Mouse (Mus musculus) monocyte, adult 5-6 weeks (primary cell): ENCODE measurements around the gene Gpatch3. TPM values are rescaled to one million over a fixed set of nuclear protein-coding genes. Genes with fewer than 3 reads are reported as not detected.

ENCODE experiments used
- ATAC-seq: fragments of 153-309, 156-312 bp; replicated peaks from 2 replicates; pipeline ENCODE4 v1.8.0; 2017; ENCODE audit warnings: mild to moderate bottlenecking; ENCODE audit not compliant: low TSS enrichment, insufficient number of reproducible peaks, severe bottlenecking, poor library complexity, low FRiP score
- total RNA-seq: library from RNA; stranded (forward); fragments of 200-1000, 200-491, 200-594 nt; gene quantifications from 3 replicates; pipeline ENCODE4 v1.2.3, GENCODE M21; 2017

The Gpatch3 gene
- total RNA-seq, result 30.9 to 41.9 TPM (median 32.6 TPM) in 3 replicates

DNA sequence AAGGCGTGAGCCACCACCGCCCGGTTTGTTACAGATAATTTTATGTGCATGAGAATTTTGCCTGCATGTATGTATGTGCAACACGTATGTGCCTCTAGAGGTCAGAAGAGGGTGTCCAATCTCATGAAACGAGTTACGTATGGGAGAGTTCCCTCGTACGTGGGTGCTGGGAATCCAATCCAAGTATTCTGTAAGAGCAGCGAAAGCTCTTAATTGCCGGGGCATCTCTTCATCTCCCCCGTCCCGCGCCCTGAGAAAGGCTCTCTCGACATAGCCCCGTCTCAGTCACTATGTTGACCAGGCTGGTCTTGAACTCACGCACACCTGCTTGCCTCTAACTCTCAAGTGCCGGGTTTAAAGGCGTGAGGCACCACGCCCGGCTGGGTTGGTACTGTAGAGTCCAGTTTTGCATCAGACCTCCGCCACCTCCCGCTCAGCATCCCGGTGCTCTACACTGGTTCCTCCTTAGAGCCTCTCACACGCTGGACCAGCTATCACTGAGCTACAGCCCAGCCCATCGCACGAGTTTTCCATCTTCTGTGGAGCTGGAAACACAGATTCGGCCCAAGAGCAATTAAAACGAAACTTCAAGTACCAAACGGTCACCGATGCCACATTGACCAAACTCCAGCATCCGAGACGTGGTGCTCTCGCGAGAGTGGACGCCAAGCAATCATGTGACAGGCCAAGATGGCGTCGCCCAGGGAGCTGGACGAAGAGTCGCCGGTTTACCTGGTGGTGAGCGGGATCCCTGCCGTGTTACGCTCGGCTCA, at the start of gene Gpatch3:
Gpatch3 (plus strand) TSS at position 676 of the 773 bp plus-strand sequence.
- peak; percentile 97 for ATAC-seq

GRCm38 (mm10) chr4:133527788-133528187, 46.8 kb upstream of the Gpatch3 start:
- no peak for ATAC-seq

GRCm38 (mm10) chr4:133532777-133533176, 41.8 kb upstream of the Gpatch3 start:
- ATAC-seq, result no peak

GRCm38 (mm10) chr4:133536081-133536480, 38.5 kb upstream of the Gpatch3 start:
- no peak for ATAC-seq

- no peak for ATAC-seq
Observed at GRCm38 (mm10) chr4:133536652-133537051, 37.9 kb upstream of the Gpatch3 start.

DNA sequence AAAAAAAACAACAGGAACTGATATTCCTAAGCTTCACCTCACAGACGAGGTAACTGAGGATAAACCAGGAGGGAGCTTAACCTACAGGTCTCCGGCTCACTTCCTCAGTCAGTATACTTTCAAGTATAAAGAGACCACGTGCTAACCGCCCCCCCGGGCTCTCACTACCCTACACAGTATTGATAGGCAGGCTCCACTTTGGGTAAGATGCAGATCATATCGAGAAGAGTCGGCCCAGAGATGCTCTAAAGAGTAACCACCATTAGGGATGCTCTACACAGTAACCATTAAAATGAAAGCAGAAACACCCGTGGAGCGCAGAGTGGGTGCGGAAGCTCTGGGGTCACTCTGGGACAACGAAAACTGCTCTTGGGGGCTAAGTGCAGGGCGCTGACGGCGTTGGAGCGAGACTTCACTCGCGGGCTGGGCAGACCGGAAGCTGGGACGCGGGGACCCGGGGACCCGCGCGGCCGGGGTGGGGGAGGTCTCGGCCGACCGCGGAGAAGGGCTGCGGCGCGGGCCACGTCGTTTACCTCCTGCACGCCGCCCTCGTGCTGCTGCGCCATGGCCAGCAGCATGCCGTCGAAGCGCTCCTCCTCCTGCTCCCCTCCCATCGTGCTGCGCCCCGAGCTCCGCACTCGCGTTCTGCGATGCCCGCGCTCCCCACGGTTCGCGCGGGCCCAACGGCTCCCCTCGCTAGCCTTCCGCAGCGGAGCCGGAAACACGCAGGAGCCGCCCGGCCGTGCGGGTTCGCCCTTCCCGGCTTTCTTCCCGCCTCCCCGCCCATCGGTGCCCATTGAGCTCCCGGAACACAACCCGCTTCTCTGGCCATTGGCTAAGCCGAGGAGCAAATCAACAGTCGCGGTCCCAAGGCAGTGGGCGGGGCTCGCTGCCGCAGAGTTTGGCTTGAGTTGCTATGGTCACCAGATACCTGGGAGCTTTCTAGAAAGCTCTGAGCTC, 29.0 kb upstream of the Gpatch3 start, which contains the start of gene Nudc:
Nudc (minus strand) TSS at position 725 of the 960 bp plus-strand sequence.
- peak; percentile 100 for ATAC-seq

DNA sequence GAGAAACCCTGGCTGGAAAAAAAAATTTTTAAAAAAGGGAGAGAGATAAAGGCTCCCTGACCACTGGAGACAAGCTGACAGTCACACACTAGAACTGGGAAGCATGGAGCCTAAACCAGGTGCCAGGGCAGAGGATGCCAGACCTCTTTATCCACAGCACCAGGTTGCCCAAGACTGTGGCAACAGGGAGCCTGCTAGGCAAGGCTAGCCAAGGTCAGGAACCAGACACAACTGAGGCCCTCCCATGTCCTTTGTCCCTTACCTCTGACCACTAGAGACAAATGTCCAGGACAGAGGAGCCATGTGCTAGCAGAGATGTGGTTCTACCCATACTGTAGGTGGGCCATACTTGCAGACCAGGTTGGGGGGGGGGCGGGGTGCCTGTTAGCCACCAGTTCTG, 22.5 kb upstream of the Gpatch3 start:
- no peak for ATAC-seq

DNA sequence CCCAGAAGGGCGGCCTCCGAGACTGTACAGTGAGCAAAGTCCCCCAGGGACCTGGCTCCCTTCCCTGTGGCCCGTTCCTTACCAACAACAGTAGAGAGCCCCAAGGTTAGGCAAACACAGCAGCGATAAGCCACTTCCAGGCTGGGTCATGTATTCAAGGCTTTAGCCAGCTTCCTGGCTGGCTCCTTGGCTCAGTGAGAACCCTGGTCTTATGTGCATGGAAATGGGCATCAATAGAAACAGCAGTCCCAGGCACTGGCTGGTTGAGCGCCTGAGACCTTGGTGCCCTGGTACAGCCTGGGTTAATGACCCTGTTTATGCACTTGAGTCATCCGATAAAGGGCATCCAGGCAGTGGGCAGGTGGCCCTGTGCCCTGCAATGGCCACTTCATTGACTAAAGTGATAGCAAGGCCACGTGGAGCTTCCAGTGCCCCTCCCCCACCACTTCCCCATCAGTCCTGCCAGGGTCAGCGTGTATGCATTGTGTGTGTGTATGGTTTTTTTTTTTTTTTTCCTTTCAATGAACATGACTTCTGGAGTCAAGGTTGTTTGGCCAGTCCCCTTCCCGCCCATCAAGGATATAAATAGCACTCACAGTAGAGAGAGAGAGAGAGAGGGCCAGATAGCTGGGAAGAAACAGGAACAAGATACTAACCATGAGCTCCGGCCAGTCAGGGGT, 21.6 kb upstream of the Gpatch3 start, which contains the start of gene Nr0b2:
Nr0b2 (plus strand) TSS at position 609 of the 680 bp plus-strand sequence.
- peak; percentile 56 for ATAC-seq

DNA sequence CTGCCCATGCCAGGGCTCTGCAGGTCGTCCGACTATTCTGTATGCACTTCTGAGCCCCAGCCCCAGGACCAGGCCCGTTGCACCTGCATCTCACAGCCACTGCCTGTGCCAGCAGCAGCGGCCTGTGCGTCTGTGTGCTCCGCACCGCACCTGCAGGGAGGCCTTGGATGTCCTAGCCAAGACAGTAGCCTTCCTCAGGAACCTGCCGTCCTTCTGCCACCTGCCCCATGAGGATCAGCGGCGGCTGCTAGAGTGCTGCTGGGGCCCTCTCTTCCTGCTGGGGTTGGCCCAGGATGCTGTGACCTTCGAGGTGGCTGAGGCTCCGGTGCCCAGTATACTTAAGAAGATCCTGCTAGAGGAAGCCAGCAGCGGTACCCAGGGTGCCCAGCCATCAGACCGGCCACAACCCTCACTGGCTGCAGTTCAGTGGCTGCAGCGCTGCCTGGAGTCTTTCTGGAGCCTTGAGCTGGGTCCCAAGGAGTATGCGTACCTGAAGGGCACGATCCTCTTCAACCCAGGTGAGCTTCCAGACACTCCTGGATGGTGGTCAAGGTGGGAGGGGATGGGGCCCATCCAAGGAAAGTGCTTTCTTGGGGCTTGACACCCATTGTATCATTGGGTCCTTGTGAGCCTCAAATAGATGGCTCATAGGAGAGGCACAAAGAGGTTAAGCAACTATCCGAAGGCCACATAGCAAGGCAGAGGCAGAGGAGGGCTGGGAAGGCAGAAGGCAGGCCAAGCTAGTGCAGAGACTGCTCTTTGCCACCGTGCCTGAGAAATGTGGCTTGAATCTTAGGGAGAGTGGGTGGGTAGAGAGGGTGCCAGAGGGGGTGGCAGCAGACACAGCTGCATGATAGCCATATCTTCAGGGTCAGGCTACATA, 20.9 kb upstream of the Gpatch3 start:
- no peak for ATAC-seq

- ATAC-seq, result no peak
Observed at GRCm38 (mm10) chr4:133557041-133557717, 17.4 kb upstream of the Gpatch3 start.

GRCm38 (mm10) chr4:133559846-133560245, 14.7 kb upstream of the Gpatch3 start:
- no peak for ATAC-seq

GRCm38 (mm10) chr4:133561622-133562021, 12.9 kb upstream of the Gpatch3 start:
- ATAC-seq, result no peak

DNA sequence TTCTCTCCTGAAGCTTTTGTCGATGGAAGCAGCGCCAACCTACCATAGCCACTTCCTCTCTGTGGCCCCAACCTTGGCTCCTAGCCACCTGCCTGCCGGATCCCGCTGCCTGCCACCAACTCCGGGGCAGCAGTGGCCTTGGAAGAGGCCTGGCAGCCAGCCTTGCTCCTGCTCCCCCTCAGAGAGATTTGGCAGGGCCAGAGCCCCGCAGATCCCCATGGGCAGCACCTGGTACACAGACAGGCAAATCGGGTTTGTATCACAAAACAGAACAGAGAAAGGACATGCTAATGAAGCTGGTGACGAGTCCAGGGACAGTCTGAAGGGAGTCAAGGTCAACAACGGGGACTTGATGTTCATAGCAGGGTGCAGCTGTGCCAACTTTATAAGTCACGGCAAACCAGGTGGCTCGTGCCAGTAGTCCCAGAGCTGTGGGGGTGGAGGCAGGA, 11.4 kb upstream of the Gpatch3 start:
- ATAC-seq, result 0 out of 2 replicates have a peak, but pooled peaks have one; percentile 9

DNA sequence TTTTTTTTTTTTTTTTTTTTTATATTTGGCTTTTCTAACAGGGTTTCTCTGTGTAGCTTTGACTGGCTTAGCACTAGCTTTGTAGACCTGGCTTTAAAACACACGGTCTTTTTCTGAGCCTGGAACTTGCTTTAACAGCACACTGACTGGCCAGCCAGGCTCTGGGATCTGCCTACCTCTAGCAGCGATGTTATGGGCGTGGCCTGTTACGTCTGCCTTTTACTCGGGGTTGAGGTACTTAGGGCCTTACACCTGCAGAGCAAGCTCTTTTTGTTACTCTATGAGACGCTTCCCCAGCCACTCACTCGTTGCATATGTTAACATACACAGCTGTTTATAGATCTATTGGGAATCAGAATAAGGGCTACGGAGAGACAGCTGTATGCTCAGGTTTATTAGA, 7.3 kb upstream of the Gpatch3 start:
- no peak for ATAC-seq

DNA sequence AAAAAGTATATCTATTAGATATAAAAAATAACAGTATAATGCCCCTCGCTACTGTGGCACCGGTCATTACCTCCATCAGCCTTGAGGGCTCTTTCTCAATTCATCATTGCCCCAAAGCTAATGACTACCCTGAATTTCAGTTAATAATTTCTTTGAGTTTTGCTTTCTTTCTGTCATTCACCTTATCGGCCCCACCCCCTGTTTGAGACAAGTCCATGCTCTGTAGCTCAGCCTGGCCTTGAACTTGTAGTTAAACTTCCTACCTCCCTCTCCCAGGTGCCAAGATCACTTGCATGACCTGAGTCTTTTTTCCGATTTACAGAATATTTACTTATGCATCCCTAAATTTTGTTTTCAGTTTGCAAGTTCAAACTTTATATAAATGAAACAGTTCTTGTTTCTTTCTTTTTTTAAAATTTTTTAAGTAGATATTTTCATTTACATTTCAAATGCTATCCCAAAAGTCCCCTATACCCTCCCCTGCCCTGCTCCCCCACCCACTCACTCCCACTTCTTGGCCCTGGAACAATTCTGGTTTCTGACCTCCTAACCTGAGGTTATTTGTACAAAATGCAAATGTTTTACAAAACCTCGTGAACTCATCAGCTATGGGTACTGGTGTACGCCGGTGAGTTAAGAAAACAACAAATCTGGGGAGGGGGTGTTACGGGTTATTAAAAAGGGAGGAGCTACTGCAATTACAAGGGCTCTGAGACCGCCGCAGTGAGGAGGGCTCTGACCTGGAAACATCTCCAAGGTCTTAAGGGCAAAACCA, 5.1 kb upstream of the Gpatch3 start:
- ATAC-seq, result no peak

DNA sequence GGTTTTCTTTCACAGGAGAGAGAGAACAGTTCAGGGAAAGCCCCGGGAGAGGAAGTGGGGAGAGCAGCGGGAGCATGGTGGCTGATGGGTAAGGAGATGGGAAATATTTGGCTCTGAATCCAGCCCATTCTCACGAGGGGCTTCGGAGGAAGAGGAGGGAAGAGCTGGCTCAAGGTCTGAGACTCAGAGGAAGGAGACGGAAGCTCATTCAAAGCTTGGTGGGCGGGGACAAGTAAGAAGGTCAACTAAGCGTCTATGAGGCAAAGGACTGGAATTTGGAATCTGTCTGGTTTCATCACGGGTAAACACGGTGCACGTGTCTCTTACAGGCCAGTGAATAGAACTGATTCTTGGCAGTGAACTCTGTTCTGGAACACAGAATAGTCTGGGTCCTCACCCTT, 4.5 kb upstream of the Gpatch3 start:
- ATAC-seq, result no peak

DNA sequence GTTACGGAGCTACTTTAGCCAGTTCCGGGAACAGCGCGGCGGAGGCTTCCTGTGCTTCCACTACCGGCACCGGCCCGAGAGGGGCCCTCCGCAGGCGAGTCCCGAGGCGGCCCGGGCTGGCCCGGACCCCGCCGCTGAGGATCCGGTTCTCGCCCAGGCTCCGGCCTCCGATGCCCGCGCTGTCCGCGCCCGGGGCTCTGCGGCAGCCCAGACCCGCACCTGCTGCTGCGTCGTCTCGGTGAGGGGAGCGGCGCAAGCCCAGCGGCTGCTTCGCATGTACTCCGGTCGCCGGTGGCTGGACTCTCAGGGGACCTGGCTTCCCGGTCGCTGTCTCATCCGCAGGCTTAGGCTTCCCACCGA, 278 bp downstream of the Gpatch3 start:
- no peak for ATAC-seq
